Comparison of ENCODE assay signal across 7 mouse cellular contexts in genomic region chr17:33915671-33916250, GRCm38 (mm10). TPM values are rescaled to one million over a fixed set of nuclear protein-coding genes. Genes with fewer than 3 reads are reported as not detected.
DNase-seq lines count a peak whose midpoint lies in the region; ATAC-seq lines count a peak whose summit lies in the region.

TSS of gene Tapbp (plus strand) at chr17:33915899.
TSS of gene Zbtb22 (plus strand) at chr17:33915904.

- no peaks in the 10 kb centered on the region for H3K27me3 ChIP-seq in intestine, embryonic 16.5 days (replicated peaks; ENCODE audit: control insufficient read depth, insufficient read depth, low read length)
- no peaks in the 10 kb centered on the region; the same call in 1 of the 2 replicates for H3K27me3 ChIP-seq in midbrain, embryonic 11.5 days (ENCODE audit: control insufficient read depth, insufficient read depth, low read length)

- peaks cover 26% of the 10 kb centered on the region for H3K4me1 ChIP-seq in intestine, embryonic 16.5 days (ENCODE audit: control insufficient read depth, insufficient read depth, low read length)
- H3K4me1 ChIP-seq in midbrain, embryonic 11.5 days (ENCODE audit: control insufficient read depth, insufficient read depth, low read length), result peaks cover 34% of the 10 kb centered on the region

- H3K4me3 ChIP-seq in intestine, embryonic 16.5 days (ENCODE audit: low read length), result peak within 1 kb of the TSS; percentile 57
- H3K4me3 ChIP-seq in midbrain, embryonic 11.5 days (ENCODE audit: low read depth, low read length), result peak within 1 kb of the TSS; percentile 65

- H3K9ac ChIP-seq in intestine, embryonic 16.5 days (ENCODE audit: low read depth, low read length), result peak within 1 kb of the TSS; percentile 71
- peak within 1 kb of the TSS; percentile 65 for H3K9ac ChIP-seq in midbrain, embryonic 11.5 days (ENCODE audit: low read length)

- ATAC-seq in intestine, embryonic 16.5 days, result peak; percentile 92
- ATAC-seq in midbrain, embryonic 11.5 days (ENCODE audit: low FRiP score), result peak; percentile 92

- peak within 1 kb of the TSS; percentile 78 for H3K27ac ChIP-seq in intestine, embryonic 16.5 days (ENCODE audit: low read length)
- H3K27ac ChIP-seq in midbrain, embryonic 11.5 days (ENCODE audit: low read depth, low read length), result peak within 1 kb of the TSS; percentile 71

- H3K9me3 ChIP-seq in intestine, embryonic 16.5 days (ENCODE audit: control insufficient read depth, low read length), result no peaks in the 10 kb centered on the region
- H3K9me3 ChIP-seq in midbrain, embryonic 11.5 days (ENCODE audit: control insufficient read depth, low read length), result no peaks in the 10 kb centered on the region

- WGBS in intestine, embryonic 16.5 days, result 0% methylated on average over 26 of the region's 34 CpGs
- WGBS in midbrain, embryonic 11.5 days, result under 1% methylated on average over 28 of the region's 34 CpGs

- H3K4me2 ChIP-seq in intestine, embryonic 16.5 days (ENCODE audit: low read depth, low read length), result peak within 1 kb of the TSS; percentile 66
- peak within 1 kb of the TSS; percentile 64 for H3K4me2 ChIP-seq in midbrain, embryonic 11.5 days

- H3K36me3 ChIP-seq in intestine, embryonic 16.5 days (ENCODE audit: control insufficient read depth, insufficient read depth, low read length), result peaks cover 29% of the 10 kb centered on the region
- peaks cover 24% of the 10 kb centered on the region for H3K36me3 ChIP-seq in midbrain, embryonic 11.5 days (ENCODE audit: control insufficient read depth, insufficient read depth, low read length)

- DNase-seq in adrenal gland, adult 8-10 months, result peak; percentile 97
- peak; percentile 95 for DNase-seq in embryo, embryonic 9.5 days (ENCODE audit: extremely low spot score)
- peak; percentile 81 to 92 for DNase-seq in gastrocnemius, postnatal 4 days (ENCODE audit: low spot score in 2 of 2)
- DNase-seq in left cerebral cortex, postnatal 36 days (ENCODE audit: low spot score in 2 of 2), result peak; percentile 98
- peak; percentile 99 for DNase-seq in midbrain, embryonic 11.5 days (ENCODE audit: low spot score, missing footprints)
- DNase-seq in skeletal muscle tissue, adult 2 months (ENCODE audit: low read depth, low spot score), result peak; percentile 98

- intact Hi-C loops in left cerebral cortex, postnatal 36 days (cut with DNase I), result no loop called here

RNA-seq across cellular contexts. Expression of gene Tapbp, which starts in this region (rescaled TPM):
- total RNA-seq in adrenal gland, adult 8-10 months (2022), result 100 to 1,000 TPM; 195 to 259 (median 213) TPM
- total RNA-seq in gastrocnemius, postnatal 4 days (2021), result 10 to 100 TPM; 43.2 to 43.9 TPM
- 44.5 and 45.8 TPM in 2 replicates for polyA plus RNA-seq in intestine, embryonic 16.5 days (2015; fragmentation: Nextera tagmentation; extraction: Ambion mirVana)
- total RNA-seq in left cerebral cortex, postnatal 36 days (2021), result 10 to 100 TPM; 35.0 to 38.3 TPM
- 13.6 and 14.8 TPM in 2 replicates for polyA plus RNA-seq in midbrain, embryonic 11.5 days (2014; fragmentation: Nextera tagmentation; extraction: Ambion mirVana)

RNA-seq across cellular contexts. Expression of gene Zbtb22, which starts in this region (rescaled TPM):
- total RNA-seq in adrenal gland, adult 8-10 months (2022), result 10 to 100 TPM; 35.3 to 39.7 (median 37.5) TPM
- total RNA-seq in gastrocnemius, postnatal 4 days (2021), result 10 to 100 TPM; 24.9 to 26.8 TPM
- 12.9 and 15.0 TPM in 2 replicates for polyA plus RNA-seq in intestine, embryonic 16.5 days (2015; fragmentation: Nextera tagmentation; extraction: Ambion mirVana)
- 10 to 100 TPM; 29.4 to 40.1 TPM for total RNA-seq in left cerebral cortex, postnatal 36 days (2021)
- polyA plus RNA-seq in midbrain, embryonic 11.5 days (2014; fragmentation: Nextera tagmentation; extraction: Ambion mirVana), result 8.0 and 9.4 TPM in 2 replicates

Comparison
In these comparisons a context has a peak if more than half of its experiments do, and no peak if none do; other contexts are left out.
1. Peak in every context shown above with its lines: DNase-seq, ATAC-seq, H3K4me3 ChIP-seq and H3K27ac ChIP-seq.
2. RNA of gene Tapbp (total RNA-seq): 195 to 259 TPM in adrenal gland, adult 8-10 months; 43.2 to 43.9 TPM in gastrocnemius, postnatal 4 days and 35.0 to 38.3 TPM in left cerebral cortex, postnatal 36 days; every median in the first group is over 4 times any median in the second.